Mouse (Mus musculus) layer of hippocampus, adult 11-12 months (tissue): ENCODE data around the gene Ube2o.

Experiments
- DNase-seq: peaks from one replicate; pipeline ENCODE4 v3.0.0; 2022; ENCODE audit warnings: low spot score

Ube2o gene

DNA sequence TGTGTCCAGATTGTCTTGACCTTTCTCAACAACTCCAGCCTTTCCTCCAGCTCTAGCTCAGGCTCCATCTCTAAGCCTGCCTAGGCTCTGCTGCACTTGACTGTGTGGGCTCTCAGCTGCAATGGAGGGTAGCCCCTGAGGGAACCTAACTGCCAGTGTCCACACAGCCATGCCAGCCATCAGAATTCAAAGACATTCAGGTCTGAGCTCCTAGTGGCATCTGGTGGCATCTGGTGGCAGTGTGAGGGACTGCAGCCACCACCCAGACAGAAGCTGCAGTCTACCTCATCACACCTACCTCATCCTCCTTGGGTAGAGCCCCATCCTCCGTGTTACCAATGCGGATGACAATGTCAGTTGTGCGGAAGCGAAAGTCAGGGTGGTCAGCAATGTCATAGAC is 38.1 kb downstream of the Ube2o start:
- peak; percentile 43 for DNase-seq

GRCm38 (mm10) chr11:116541183-116541582 is 40.1 kb downstream of the Ube2o start:
- no peak for DNase-seq

DNA sequence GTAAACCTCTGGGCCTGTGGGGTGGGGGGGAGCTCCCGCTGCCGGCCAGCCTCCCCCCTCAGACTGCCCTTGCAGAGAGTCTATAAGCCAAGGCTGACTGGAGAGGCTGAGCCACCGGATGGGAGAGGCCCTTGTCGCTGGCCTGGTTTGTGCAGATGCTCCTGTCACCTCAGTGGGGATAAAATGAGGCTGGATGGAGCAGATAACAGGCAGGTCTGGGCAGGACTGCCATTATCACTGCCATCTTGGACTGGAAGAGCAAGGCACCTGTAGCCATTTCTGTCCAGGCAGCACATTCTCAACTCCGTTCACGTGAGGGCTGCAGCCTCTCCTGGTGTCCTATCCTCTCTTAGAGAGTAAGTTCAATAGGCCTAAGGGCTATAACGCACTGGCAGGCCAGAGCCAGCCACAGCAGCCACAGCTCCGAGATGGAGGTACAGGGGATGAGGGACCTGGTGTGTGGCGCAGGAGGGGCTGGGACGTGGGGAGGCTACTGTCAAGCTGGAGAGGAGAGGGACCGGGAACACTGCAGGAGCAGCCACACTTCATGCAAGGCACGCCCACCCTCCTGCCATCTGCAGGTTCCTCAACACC is 43.0 kb downstream of the Ube2o start:
- DNase-seq: no peak

DNA sequence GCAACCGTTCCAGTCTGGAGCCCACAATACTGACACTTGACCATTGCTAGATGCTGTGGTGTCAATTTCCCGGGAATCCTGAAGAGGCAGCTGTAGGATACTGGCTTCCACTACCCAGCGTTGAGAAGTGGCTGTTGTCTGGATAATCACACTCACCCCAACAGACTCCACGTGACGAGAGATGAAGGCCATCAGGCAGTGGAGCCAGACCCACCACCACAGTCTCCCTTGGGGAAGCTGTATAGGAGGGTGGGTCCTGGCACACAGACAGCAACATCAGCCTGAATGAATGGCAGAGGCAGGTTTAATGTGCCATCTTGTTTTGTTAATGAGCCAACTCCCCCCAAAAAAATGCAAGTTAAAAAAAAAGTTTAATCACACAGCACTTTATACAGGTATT is 43.9 kb downstream of the Ube2o start:
- DNase-seq: no peak

- DNase-seq: no peak
Measured at GRCm38 (mm10) chr11:116536685-116537084, 44.6 kb downstream of the Ube2o start.

DNA sequence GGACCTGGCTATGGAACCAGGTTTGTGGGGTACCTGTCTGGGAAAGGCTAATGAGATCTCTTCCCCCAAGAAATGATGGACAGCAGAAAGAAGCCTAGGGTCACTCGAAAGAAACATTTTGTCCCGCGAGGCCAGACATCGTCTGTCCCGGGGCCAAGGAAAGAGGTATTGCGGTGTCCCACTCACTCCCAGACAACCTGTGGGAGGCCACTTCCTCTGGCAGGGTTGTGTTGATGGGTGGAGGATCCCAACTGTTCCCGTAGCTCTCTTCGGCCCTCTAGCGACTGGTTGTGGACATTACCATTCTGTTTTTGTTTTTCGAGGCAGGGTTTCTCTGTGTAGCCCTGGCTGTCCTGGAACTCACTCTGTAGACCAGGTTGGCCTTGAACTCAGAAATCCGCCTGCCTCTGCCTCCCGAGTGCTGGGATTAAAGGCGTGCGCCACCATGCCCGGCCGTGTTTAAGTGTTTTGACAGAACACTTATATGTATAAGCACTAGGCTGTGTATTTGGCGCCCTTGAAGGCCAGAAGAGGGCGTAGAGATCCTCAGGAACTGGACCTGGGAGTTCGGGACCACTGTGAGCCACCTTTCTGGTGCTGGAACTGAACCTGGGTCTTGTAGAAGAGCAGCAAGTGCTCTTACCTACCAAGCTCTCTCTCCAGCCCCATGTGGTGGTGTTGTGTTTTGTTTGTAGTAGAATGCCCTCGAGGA is 46.9 kb downstream of the Ube2o start:
- DNase-seq: peak; percentile 59

DNA sequence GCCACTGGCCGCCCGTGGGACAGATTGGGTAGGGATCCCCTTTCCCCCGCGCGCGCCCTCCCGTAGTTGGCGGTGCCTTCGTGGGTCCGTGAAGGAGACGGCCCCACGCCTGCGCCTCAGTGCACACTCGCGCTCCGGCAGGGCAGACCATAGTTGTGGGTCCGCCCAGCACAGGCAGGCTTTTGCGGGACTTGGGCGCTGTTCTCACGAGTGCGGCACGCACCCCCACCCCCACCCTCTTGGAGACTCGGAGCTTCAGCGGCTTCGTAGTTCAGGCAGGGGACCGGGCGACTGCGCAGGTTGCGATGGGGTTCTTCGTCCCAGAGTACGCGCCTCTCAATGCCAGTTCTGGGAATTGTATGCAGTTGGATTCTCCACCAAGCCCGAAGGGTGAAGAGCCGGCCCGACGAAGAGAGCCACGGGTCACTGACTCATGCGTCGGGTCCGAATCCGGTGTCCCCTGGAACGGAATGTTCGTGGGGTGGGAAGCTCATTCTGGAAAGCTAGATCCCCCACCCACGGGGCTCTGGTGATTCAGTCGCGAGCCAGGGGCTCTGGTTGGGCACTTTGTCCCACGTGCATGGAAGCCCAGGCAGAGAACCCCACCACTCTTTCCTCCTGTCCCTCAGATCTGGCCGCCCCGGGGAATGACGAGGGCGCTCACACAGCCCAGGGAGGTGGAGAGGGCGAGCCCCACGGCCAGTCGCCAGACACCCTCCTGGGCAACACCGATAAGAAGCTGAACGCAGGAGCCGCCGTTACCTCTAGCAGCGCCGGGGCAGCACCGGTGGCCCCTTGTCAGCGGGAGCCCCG is 47.7 kb downstream of the Ube2o start:
- no peak for DNase-seq

GRCm38 (mm10) chr11:116532810-116533338 is 48.4 kb downstream of the Ube2o start:
- DNase-seq: no peak

DNA sequence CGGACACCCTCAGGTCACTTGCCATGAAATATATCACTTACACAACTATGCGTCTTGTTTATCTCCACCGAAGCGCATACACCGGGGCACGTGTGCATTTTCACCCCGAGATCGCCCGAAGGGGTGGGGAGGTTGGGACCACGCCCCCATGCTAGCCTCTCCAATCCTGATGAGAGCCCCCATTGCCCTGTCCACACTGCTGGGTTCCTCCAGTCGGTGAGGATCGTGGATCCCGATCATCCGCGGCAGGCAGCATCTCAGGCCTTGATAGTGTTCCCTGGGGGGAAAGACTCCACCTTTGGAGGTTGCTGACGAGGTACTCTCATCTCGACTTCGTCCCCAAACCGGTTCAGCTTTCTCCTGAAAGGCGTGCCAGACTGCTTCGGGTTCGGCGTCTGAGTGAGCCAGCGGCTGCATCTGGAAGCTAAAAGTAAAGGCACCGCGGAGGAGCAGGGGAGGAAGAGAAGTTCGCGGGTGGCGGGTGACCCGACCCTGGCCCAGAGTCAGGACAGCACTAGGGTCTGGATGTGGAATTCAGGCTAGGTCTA is 48.9 kb downstream of the Ube2o start:
- DNase-seq: no peak

DNA sequence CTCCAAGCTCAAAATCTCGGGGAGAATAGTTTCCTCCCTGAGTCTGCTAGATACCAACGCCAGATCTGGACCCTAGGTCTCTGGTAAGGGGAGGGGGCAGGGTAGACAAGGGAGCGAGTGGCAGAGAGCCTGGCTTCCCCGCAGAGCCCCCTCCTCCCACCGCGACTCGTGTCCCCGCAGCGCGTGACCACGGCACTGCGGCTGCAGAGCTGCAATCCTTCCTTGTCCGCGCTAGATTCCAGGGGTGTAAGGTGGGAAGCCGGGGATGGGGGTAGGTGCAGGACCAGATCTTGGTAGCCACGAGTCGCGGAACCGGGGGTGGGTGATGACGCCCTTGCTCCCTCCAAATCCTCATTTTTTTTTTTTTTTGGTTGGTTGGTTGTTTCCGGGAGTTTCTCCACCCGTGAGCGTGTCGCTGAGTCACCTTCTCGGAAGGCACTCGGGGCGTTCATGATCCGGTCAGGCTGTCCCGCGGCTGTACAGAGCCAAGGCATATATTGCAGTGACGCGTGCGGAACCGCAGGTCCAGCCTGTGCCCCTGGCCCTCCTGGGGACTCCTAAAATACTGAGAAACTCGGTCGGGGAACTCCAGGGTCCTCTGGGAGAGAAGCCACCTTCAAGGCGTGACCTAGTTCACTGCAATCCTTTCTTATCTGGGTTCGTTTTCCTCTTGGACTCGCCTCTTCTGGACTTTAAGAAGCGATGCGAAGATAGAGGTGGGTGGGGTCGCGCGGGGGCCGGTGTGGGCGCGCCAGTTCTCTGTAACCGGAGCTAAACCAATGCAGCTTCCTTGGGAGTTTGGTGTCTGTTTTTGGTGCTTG is 49.7 kb downstream of the Ube2o start:
- no peak for DNase-seq

- DNase-seq: no peak
Measured at GRCm38 (mm10) chr11:116530187-116531147, 50.8 kb downstream of the Ube2o start, which contains the start of gene Sphk1. Gene Sphk1, plus strand, starts transcription at chr11:116530925.

GRCm38 (mm10) chr11:116528636-116529320 is 52.5 kb downstream of the Ube2o start:
- DNase-seq: no peak

- no peak for DNase-seq
Measured at GRCm38 (mm10) chr11:116523699-116524189, 57.5 kb downstream of the Ube2o start.

- DNase-seq: no peak
Measured at GRCm38 (mm10) chr11:116522886-116523698, 58.2 kb downstream of the Ube2o start.

- DNase-seq: no peak
Measured at GRCm38 (mm10) chr11:116522046-116522445, 59.2 kb downstream of the Ube2o start.

GRCm38 (mm10) chr11:116521143-116521542 is 60.1 kb downstream of the Ube2o start:
- DNase-seq: no peak

DNA sequence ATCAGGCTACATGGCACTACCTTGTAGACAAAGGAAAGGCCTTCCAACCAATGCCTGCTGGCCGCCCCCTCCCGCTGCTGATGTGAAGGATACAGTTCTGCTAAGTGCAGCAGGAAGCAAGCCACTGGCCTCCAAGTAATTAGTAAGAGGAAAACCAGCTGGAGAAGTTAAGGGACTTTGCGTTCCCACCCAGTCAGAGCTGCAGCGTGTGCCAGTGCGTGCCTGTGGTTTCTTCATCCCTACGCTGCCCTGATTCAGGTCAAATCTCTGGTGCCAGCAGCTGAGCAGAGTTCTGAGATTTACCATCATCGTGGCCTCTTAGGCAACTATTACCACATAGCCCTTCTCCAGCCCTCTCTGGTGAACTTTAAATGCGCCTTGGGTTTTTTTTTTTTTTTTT is 62.8 kb downstream of the Ube2o start:
- DNase-seq: no peak

GRCm38 (mm10) chr11:116515330-116516020 is 65.8 kb downstream of the Ube2o start:
- DNase-seq: no peak
